Mouse (Mus musculus) heart, postnatal 10 days (tissue): ENCODE measurements around the gene Olfr1277. TPM values are rescaled to one million over a fixed set of nuclear protein-coding genes. Genes with fewer than 3 reads are reported as not detected.

Source experiments
- DNase-seq, 2 experiments: peaks; one replicate each; pipeline ENCODE4 v3.0.0; 2021
- intact Hi-C: fragments of 180-260 bp; cut with DNase I; formaldehyde crosslinking; loops from one replicate; pipeline ENCODE4 v1.15.1; 2025
- total RNA-seq, 2 experiments: library from RNA; stranded (reverse); gene quantifications; 2 replicates each; pipeline ENCODE4 v1.2.3; 2021

The Olfr1277 gene
- total RNA-seq: not detected

DNA sequence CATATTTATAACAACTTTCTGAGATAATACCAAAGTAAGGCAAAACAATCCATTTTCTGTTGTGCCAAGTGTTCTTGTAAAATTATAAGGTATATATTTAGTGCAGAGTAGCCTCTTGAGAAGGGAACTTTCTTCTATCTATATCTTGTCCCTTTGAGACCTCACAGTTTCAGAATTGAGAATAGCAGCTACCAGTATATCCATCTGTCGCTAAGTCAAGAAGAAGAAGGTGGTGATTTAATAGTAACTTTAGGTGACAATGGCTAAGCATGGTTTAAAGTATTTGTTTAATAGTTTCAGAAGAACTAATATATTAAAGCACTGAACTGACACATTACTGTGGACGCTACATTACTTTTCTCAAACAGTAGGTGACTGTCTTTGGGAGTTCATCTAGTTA lies at the start of gene Olfr1277:
TSS of gene Olfr1277 (minus strand) at position 101 of the 400 bp plus-strand sequence.
- DNase-seq: no peak
- intact Hi-C loops: no loop called here

DNA sequence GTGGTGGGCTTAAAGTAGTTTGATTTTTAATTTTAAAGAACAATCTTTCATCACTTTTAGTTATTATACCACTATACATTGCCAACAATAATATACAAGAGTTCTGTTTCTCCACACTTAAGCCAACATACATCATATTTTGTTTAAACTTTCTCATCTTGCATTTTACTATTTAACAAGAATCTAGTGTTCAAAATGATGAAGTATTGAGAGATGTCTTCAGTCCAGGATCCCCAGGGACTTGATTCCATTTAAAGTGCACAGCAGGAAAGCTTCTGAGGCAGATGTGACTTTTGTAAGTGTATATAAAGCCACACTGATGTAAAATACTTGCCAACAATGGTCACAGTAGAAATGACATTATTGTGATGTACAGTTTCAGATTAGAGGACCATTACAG lies 39.8 kb upstream of the Olfr1277 start, which contains the start of gene Olfr1280:
TSS of gene Olfr1280 (plus strand) at position 301 of the 400 bp plus-strand sequence.
- intact Hi-C loops: no loop called here
- no peak for DNase-seq

DNA sequence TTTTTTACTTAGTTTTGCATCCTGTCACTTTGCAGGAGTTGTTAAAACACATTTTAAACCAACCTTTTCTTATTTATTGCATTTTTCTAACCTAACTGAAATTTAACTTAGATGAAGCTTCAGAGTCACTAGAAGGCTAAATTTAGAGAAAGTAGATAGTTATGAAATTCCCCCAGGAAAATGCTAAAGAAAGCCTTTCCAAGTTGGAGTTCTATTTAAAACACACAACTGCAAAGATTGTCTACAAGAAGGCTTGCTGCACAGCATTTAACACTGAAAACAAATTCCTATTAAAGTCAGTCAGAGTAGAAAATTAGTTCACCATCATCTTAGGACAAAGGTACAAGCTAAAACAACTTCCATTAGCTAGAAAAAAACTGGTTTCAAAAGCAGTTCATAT lies 26.5 kb upstream of the Olfr1277 start, which contains the start of gene Olfr1279:
TSS of gene Olfr1279 (plus strand) at position 262 of the 400 bp plus-strand sequence.
- intact Hi-C loops: no loop called here
- DNase-seq: no peak

DNA sequence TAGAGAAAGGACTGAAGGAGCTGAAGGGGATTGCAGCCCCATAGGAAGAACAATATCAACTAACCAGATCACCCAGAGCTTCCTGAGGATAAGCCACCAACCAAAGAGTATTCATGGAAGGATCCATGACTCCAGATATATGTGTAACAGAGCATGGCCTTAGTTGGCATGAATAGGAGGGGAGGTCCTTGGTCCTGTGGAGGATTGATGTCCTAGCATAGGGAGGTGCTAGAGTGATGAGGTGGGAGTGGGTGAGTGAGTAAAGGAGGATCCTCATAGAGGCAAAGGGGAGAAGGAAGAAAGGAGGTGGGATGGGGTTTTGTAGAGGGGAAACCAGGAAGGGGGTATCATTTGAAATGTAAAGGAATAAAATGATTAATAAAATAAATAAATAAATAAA lies 24.6 kb upstream of the Olfr1277 start:
- DNase-seq: no peak
- intact Hi-C loops: no loop called here

DNA sequence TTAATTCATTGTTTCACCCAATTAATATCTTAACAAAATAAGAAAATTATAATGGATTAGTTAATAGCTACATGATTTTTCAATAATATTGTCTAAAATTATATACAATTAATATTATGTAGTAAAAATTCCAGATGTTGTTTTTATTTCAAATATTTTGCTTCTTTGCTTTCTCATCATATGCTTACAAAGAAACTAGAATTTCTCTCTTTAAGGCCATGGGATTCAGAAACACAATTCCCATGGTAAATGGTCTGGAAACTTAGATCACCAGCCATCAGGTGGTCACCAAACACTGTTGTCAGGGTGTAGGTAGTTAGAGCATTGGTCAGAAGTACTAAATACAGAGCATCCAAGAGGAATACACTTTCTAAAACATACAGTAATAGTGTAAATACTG lies 15.9 kb upstream of the Olfr1277 start, which contains the start of gene Olfr1278:
TSS of gene Olfr1278 (plus strand) at position 301 of the 400 bp plus-strand sequence.
- intact Hi-C loops: no loop called here
- DNase-seq: no peak

DNA sequence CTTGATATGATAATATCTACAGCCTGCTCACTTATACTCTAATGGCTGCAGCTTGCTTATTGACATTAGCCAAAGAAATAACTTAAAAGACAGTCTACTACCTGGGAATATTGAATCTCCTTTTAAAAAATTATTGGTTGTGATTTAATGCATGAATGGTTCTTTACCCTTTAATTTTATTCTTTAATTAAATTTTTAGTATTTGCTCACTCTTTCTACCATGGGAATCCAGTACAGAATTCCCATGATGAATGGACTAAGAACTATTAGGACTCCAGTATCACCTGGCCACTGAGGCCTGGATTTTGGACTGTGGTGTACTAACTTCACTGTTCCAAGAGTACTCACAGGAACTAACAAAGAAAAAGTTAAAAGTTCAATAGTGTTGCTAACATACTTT lies 19.7 kb downstream of the Olfr1277 start, which contains the start of gene Olfr1276:
TSS of gene Olfr1276 (plus strand) at position 301 of the 400 bp plus-strand sequence.
- no peak for DNase-seq
- intact Hi-C loops: no loop called here

DNA sequence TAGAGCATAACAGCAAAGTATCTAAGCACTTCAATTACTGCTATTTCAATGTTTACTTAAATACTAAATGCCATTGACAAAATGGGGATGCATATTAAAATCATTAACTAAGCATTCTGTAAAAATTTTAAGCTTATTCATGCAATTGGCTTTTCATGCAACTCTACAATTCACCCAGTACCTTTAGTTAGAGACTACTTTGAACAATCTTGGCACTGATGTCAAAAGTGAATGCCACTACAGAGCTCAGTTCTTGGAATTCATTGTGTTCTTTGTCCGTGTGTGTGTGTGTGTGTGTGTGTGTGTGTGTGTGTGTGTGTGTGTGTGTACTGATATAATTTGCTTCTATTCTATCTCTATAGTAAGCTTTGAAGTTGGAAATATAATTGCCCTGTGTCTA lies 38.7 kb downstream of the Olfr1277 start, which contains the start of gene Olfr1275:
TSS of gene Olfr1275 (minus strand) at position 101 of the 400 bp plus-strand sequence.
- no peak for DNase-seq
- intact Hi-C loops: no loop called here

DNA sequence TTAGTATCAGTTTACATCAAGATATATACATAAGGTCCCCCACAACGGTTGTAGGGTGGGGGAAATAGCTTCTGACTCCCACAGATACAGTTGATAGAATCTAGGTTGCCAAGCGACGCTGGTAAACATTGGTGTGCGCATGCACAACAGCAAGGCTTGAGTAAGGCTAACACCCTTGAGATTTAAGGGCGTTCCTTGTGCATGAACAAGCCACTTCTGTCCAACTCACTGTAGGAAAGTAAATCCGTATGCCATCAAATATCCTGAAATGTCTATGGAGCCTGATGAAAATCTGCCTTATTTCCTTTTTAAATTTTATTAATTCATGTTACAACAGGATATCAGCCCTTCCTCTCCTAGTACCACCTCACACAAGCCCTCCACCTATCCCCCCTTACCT lies 44.4 kb downstream of the Olfr1277 start, which contains the start of gene 4930430A15Rik:
TSS of gene 4930430A15Rik (minus strand) at position 101 of the 400 bp plus-strand sequence.
- intact Hi-C loops: no loop called here
- DNase-seq: no peak

Other genes with a start within 250 kb of the Olfr1277 start
- not detected for gene Gm13941, start 168.1 kb downstream of the Olfr1277 start, total RNA-seq
- gene Gm15130, start 121.2 kb downstream of the Olfr1277 start, total RNA-seq: not detected
- not detected for gene 4930430A15Rik, start 44.5 kb downstream of the Olfr1277 start, total RNA-seq
- not detected for gene Olfr1275, start 38.8 kb downstream of the Olfr1277 start, total RNA-seq
- gene Olfr1276, start 19.6 kb downstream of the Olfr1277 start, total RNA-seq: not detected
- gene Olfr1278, start 16.0 kb upstream of the Olfr1277 start, total RNA-seq: not detected
- gene Olfr1279, start 26.5 kb upstream of the Olfr1277 start, total RNA-seq: not detected
- gene Olfr1280, start 39.9 kb upstream of the Olfr1277 start, total RNA-seq: not detected
- not detected for gene Olfr1281, start 52.4 kb upstream of the Olfr1277 start, total RNA-seq
- gene Olfr1282, start 62.0 kb upstream of the Olfr1277 start, total RNA-seq: not detected
- gene Olfr1283, start 92.7 kb upstream of the Olfr1277 start, total RNA-seq: not detected
- not detected for gene Olfr1284, start 101.4 kb upstream of the Olfr1277 start, total RNA-seq
- not detected for gene Olfr1286, start 149.0 kb upstream of the Olfr1277 start, total RNA-seq
- not detected for gene Olfr1287, start 175.0 kb upstream of the Olfr1277 start, total RNA-seq
- not detected for gene Olfr1288, start 200.0 kb upstream of the Olfr1277 start, total RNA-seq
- gene Olfr1289, start 206.7 kb upstream of the Olfr1277 start, total RNA-seq: not detected
- gene Olfr1290, start 219.7 kb upstream of the Olfr1277 start, total RNA-seq: not detected
- gene Olfr1291-ps1, start 223.1 kb upstream of the Olfr1277 start, total RNA-seq: not detected